Mouse (Mus musculus) kidney, adult 9 months (tissue): ENCODE results near the gene Slc8a2.

ENCODE experiments used
- DNase-seq: peaks from one replicate; pipeline ENCODE4 v3.0.0; 2022

The Slc8a2 gene

GRCm38 (mm10) chr7:16172586-16173140 lies 43.0 kb downstream of the Slc8a2 start:
- DNase-seq, result no peak

- no peak for DNase-seq
These were observed 43.5 kb downstream of the Slc8a2 start for GRCm38 (mm10) chr7:16173146-16173545.

- no peak for DNase-seq
These were observed 45.2 kb downstream of the Slc8a2 start, which contains the start of gene Meis3 for GRCm38 (mm10) chr7:16174597-16175541. TSS of gene Meis3 (plus strand) at chr7:16175090.

- no peak for DNase-seq
These were observed 45.9 kb downstream of the Slc8a2 start for GRCm38 (mm10) chr7:16175542-16175931.

GRCm38 (mm10) chr7:16178114-16178513 lies 48.5 kb downstream of the Slc8a2 start:
- no peak for DNase-seq

- DNase-seq, result peak; percentile 55
These were observed 54.0 kb downstream of the Slc8a2 start for GRCm38 (mm10) chr7:16183663-16184062.

- no peak for DNase-seq
These were observed 57.9 kb downstream of the Slc8a2 start for GRCm38 (mm10) chr7:16187494-16187893.

- peak; percentile 82 for DNase-seq
These were observed 62.7 kb downstream of the Slc8a2 start for GRCm38 (mm10) chr7:16192315-16192714.

GRCm38 (mm10) chr7:16193702-16194101 lies 64.1 kb downstream of the Slc8a2 start:
- no peak for DNase-seq

GRCm38 (mm10) chr7:16196616-16197015 lies 67.0 kb downstream of the Slc8a2 start:
- no peak for DNase-seq

GRCm38 (mm10) chr7:16197166-16197565 lies 67.5 kb downstream of the Slc8a2 start:
- DNase-seq, result no peak

- DNase-seq, result no peak
These were observed 68.9 kb downstream of the Slc8a2 start for GRCm38 (mm10) chr7:16198540-16198939.

GRCm38 (mm10) chr7:16201136-16201535 lies 71.5 kb downstream of the Slc8a2 start:
- DNase-seq, result no peak

- DNase-seq, result peak; percentile 94
These were observed 73.3 kb downstream of the Slc8a2 start for GRCm38 (mm10) chr7:16202756-16203504.

GRCm38 (mm10) chr7:16203505-16203903 lies 73.9 kb downstream of the Slc8a2 start:
- DNase-seq, result no peak

GRCm38 (mm10) chr7:16204791-16205190 lies 75.2 kb downstream of the Slc8a2 start:
- DNase-seq, result peak; percentile 19

GRCm38 (mm10) chr7:16207076-16207475 lies 77.5 kb downstream of the Slc8a2 start:
- no peak for DNase-seq

- no peak for DNase-seq
These were observed 77.9 kb downstream of the Slc8a2 start for GRCm38 (mm10) chr7:16207496-16207895.

GRCm38 (mm10) chr7:16208781-16209665 lies 79.4 kb downstream of the Slc8a2 start:
- DNase-seq, result no peak
